Mouse (Mus musculus) layer of hippocampus, adult 11-12 months (tissue): ENCODE data around the gene Ifit3.
"Not testable (repeated sequence)": the region's sequence is repeated elsewhere in the genome, so short reads cannot be mapped to it uniquely, and the experiment has no call there.

Source experiments
- DNase-seq: peaks from one replicate; pipeline ENCODE4 v3.0.0; 2022; ENCODE audit warnings: low spot score

Gene Ifit3

DNA sequence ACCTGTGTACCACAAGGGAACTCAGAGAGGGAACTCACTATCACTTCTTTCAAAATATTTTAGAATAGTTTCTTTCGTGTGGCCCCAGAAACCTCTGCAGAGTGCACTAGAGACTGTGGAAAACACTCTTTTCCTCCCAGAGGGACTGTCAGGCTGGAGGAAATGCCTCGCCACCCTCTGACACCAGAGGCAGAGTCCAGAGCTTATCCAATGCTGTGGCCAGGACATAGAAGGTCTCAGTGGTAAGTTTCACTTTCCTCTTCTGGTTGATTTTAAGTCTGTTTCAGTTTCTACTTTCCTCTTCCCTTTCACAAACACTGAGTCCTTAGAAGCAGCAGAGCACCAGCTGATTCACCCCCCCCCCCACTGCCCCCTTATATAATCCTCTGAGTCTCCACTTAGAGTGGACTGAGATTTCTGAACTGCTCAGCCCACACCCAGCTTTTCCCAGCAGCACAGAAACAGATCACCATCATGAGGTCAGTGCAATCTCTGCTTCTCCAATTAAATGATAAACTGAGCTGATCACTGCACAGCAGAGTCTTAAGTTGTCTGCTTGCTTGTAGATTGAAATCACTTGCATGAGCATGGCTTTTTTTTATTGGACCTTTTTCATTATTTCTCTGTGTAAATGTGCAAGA, at the start of gene Ifit3:
Gene Ifit3 (plus strand): TSS at position 406 of the 641 bp plus-strand sequence.
- not testable (repeated sequence) for DNase-seq

DNA sequence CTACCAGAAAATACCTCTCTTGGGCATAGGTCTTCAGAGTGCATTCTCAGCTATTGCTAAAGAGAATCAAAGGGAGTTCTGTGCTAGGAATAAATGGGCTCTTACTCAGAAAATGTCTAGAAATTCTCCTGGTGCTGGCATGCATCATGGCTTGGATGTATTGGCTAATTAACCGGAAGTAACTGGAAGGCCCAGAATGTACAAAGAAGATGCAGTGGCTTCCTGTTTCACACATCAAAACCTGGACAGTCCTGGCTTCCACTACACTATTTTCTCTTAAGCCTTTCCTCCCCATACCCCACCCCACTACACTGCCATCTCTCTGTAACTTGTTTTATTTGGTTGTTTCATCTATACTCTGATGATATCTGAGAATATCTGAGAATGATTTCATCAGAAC, 43.9 kb upstream of the Ifit3 start:
- DNase-seq: no peak

DNA sequence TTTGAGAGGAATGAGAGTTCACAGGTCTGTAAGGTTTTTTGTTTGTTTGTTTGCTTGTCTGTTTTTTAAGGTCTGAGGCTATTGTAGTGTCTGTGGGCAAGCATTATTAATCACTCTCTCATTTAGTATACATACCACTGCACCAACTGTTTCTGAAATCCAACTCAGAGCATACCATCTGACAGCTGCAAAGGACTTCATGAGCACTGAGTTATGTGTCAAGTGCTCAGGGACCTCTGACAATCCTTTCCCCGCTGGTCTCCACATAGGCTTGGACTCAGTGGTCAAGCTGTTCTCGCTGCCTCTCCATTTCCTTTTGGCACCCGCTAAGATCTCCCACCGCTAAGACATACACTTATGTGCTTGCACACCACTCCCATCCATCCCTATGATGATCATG, 37.1 kb upstream of the Ifit3 start:
- DNase-seq: no peak

DNA sequence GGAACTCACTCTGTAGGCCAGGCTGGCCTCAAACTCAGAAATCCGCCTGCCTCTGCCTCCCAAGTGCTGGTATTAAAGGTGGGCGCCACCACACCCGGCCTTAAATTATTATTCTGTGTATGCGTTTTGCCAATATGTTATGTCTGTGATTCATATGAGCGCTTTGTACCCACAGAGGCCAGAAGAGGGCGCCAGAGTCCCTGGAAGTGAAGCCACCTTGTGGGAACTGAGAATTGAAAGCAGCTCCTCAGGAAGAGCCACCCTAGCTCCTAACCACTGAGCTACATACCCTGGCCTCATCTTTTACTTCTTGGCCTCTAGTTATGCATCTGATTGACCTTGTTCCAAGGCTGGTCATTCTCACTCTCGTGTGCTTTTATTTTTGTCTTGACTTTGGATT, 35.4 kb upstream of the Ifit3 start:
- peak; percentile 84 for DNase-seq

DNA sequence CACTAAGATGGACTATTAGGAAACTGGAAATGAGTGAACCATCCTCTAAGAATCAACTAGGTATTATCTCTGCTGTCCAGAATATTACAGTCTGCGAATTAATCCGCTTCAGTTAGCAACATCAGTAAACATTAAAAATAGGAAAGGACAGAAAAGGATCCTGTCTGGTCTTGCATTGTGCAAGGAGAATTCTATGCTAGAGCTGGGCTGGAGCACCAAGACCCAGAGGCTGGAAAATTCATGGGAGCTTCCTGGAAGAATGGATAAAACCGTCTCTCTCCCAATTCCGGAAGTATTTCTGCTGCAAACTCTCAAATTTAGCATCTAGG, 33.2 kb upstream of the Ifit3 start:
- DNase-seq: no peak

DNA sequence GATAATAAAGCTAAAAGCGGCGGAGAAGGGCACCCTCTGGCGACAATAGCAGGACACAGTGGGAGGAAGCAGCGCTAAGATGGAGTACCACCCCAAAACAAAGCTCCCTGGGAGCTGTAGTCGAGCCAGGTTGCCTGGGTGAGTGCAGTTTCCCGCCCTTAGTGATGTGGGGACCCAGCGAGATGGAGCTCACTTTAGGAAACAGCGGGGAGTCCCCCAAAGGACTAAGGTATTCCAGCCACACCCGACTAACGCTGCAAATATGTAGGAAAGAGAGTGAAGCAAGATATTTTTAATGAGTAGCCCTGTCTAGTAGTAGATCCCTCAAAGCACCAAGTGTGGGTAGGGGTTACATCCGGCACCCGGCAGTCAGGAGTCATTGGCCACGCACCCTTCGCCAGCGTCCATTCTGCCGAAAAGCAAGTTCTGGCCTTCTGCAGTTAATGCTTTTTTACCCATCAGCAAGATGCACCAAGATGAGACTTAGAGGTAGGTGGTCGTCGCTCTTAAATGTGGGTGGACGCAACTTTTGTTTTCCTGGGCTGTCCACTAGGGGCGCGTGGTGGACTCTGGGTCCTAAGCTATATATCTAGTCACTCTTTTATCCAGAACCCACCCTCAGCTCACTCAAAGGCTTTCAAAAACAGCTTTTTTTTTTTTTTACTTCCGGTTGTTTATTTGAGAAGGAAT, 32.7 kb upstream of the Ifit3 start, which contains the start of gene Ifit2:
Gene Ifit2 (plus strand): TSS at position 161 of the 690 bp plus-strand sequence.
- peak; percentile 78 for DNase-seq

DNA sequence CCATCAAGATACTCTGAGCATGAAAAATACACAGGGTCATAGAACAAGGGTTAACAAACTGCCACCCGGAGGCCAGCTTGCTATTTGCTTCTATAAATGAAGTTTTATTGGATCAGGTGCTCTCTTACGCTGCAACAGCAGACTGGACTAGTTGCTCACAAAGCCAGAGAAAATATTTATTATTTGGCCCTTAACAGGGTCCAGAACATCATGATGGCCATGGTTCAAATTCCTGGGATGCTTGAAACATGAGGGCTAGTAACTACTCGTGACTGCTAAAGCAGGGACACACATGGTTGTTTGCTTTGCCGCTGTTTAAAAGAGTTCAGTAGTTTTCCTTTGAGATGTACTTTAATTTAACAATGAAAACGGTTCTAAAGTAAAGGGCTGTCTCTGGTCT, 31.4 kb upstream of the Ifit3 start:
- DNase-seq: no peak

DNA sequence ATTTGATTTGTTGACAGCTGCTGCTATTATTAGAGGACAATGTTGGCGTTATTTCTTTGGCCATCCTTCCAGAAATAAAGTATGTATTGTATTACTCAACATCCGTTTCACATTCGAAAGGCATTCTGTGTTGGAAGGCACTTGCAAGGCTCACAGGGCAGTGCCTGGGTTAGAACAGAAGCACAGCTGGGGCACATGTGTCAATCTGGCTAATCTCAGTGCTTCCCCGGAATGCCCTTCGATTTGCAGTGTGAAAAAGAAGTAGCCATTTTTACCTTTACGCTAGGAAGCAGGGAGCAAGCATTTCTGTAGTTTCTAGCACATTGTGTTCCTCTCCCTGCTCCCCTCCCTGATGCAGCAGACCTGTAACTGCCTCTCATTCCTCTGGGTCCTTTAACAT, 30.3 kb upstream of the Ifit3 start:
- DNase-seq: no peak

DNA sequence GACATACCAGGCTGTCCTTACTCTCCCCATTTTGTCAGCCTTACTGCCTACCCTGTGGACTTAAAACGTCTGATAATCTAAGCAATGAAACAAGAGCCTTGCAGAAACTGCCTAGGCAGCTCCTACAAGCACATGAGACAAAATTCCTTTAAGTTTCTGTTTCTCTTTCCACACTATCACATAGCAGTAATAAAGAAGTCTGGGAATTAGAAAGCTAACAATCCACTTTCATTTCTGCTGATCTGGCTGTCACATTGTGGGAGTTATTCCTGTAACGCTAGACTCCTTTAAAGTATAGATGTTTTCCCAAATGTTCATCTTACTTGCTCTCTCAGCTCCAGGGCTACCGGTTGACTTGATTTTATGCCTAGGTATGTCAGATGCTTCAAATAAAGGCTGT, 29.8 kb upstream of the Ifit3 start:
- DNase-seq: no peak

DNA sequence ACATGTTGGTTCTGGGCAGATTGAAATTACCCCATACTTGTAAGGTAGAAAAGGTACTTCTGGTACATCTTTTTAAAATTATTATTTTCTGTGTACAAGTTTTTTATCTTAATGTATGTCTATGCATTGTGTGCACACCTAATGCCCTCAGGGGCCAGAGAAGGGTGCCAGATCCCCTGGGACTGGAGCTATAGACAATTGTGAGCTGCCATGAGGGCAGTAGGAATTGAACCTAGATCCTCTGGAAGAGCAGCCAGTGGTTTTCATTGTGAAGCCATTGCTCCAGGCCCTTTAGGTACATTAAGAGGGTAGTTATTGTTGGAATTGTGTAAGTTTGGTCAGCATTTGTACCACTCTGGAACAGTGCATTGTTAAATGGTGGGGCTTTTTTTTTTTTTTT, 29.3 kb upstream of the Ifit3 start:
- no peak for DNase-seq

DNA sequence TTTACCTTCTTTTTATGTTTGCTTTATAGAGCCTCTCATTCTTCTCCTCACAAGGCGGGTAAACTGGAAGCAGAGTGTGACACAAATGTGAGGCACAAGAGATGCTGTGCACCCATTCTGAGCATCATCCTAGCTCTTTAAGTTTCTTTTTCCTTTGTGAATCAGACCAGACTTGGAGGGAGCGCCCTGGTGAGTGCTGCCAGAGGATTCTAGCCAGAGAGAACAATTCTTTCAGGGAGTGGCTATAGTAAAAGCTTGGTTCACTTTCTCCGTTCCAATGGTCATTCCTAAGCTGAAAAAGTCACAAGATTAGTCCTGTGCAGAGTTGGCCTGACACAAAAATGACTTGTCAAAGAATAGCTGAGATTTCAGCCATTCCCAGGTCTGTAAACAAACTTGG, 26.7 kb upstream of the Ifit3 start:
- DNase-seq: no peak

DNA sequence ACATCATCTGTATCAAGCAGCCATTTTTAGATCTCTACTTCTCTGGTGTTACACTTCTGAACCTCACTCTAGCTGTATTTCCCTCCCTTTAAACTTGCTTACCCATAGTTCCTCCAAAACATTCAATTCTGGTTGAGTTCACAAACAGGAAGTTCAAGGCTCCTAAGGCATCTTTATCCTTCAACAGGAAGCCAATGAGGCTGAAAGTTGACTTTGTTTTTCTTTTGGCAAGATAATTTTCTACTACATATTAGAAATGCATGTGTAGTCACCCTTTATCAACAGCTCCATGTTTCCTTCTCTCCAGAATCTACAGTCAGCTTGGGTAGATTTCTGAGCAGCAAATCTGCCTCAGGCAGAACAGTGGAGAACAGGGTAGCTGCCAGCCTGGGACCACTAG, 20.8 kb upstream of the Ifit3 start:
- no peak for DNase-seq

DNA sequence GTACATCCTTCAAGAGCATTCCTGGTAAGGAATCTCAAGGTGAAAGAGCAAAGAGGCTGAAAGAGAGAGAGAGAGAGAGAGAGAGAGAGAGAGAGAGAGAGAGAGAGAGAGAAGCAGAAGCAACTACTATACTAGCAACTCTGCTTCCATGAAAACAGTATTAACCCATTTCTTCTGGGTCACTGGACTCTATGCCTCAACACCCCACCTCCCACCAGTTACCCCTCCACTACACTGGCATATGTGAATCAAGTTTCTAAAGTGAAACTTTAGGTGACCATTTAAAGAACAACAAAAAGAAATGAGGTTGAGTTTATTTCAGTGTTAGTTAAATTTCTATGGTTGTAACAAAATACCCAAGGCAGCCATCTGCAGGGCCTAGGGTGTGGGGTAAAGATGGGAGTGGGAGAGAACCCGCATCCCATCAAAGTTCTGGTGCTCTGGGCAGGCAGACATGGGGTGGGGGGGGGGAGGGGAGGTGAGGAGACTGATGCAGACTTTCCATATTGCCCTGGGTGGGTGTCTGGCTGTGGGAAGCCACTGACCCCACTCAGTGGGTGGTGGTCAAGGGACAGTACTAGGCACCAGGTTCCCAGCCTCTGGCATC, 17.1 kb upstream of the Ifit3 start:
- DNase-seq: no peak

DNA sequence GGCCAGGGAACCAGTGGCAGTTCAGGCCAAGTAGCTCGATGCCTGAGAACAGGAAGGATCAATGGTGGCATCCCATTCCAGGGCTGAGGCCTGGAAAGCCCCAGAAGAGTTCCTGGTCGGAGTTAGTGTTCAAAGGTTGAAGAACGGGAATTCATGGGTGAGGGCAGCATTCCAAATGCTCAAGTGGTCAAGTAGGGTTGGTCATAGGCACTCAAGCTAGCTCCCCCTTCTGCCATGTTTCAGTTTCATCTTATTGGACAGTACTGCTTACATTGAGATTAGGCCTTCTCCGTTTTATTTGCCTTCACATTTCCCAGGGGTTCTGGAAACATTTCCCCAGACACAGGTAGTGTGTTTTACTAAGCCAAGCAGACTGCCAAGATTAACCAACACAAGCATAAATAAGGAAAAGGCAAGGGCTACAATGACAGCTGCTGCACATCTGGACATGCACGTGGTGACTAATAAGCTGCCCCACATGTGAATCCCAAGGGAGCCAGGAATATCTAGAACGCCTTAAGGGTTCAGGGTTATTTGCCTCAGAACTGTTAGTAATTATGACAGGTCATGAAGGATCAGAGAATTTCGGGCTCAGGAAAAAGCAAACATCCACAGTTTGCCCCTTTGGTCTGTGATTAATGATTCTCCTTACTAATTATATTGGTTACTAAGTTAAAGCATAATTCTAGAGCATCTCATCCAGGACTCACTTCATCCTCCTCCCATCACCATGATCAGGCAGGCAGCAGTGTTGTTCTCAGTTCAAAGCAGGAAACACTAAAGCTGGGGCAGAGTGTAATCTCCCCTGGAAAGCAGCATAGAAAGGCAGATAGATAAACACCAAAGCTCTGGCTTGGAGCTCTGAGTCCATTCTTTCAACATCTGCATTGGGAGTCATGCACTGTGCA, 14.1 kb upstream of the Ifit3 start:
- DNase-seq: no peak

DNA sequence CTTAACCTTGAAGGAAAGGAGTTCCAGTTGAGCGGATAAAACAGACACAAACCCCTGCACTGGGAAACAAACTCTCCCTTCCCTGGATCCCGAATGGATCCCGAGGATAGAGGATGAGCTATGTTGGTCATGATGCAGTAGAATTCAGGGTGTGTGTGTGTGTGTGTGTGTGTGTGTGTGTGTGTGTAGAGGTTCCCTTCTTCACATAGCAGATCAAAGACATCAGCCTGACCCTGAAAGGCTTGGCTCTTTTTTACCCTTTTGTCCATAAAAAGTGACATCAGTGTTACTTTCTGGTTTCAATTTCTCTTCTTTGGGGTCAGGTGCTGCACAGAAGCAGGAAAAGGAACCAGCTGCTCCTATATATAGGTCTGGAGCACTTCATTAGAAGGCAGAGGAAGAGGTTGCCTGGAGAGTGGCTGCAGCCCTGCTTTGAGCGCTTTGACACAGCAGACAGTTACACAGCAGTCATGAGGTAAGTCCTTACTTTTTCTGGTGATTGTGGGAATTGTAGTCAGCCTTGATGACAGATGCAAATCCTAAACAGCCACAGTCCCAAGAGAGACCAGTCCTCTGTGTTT, 13.3 kb upstream of the Ifit3 start:
- DNase-seq: peak; percentile 31

DNA sequence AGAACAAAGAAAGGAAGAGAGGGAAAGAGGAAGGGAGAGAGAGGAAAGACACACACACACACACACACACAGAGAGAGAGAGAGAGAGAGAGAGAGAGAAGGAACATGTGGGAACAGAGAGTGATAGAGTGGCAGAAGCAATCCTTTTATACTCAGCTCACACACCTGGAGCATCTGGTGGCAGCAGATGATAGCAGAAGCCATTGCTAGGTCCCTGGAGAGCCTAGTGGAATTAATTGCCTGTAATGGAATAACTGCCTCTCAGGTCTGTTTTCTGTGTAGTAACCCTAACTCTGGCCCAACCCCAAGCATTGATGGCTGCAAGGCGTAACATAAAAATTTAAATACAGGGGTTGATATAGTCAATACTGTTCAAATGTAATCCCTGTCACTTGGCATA, 12.3 kb upstream of the Ifit3 start:
- DNase-seq: no peak

DNA sequence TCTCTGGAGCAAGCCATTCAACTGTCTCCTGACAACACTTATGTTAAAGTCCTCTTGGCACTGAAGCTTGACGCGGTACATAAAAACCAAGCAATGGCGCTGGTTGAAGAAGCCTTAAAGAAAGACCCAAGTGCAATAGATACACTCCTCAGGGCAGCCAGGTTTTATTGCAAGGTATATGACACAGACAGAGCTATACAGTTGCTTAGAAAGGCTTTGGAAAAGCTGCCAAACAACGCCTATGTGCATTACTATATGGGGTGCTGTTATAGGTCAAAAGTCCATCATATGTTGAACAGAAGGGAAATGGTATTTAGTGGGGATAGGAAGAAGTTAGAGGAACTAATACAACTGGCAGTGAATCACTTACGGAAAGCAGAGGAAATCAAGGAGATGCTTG, 9.7 kb upstream of the Ifit3 start:
- DNase-seq: no peak

DNA sequence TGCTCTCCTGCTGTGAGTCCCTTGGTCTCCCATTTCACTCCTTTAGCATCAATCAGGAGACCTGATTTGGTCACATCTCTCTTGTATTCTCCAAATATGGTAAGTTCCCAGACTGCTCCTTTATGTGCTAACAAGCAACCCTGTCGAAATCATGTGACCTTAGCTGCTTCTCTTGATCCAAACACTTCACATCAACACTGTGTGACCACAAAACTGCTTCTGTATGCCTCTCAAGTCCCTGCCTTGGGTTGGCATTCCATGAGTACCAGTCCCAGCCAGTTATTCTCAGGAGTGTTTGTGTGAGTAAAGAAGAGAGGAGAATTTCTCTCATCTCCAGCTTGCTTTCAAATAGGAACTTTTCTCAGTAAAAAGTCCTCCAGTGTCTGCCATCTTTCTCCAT, 6.2 kb upstream of the Ifit3 start:
- DNase-seq: no peak

DNA sequence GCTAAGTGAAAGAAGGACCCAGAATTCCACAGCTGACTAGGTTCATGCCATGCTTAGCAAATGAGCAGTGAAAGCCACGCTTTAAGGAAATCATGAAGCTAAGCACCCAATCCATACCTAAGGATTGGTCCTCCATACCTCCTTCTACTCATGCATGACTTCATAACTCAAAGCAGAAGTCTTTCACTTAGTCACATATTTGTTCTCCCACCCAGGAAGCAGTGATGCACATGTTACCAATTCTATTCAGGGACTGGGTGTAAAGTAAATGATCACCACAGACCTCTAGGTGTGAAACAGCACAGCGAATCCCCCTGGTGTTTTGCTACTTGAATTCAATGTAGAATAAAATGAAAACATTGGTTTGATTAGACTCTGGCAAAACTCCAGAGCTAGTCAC, 635 bp upstream of the Ifit3 start:
- DNase-seq: not testable (repeated sequence)

DNA sequence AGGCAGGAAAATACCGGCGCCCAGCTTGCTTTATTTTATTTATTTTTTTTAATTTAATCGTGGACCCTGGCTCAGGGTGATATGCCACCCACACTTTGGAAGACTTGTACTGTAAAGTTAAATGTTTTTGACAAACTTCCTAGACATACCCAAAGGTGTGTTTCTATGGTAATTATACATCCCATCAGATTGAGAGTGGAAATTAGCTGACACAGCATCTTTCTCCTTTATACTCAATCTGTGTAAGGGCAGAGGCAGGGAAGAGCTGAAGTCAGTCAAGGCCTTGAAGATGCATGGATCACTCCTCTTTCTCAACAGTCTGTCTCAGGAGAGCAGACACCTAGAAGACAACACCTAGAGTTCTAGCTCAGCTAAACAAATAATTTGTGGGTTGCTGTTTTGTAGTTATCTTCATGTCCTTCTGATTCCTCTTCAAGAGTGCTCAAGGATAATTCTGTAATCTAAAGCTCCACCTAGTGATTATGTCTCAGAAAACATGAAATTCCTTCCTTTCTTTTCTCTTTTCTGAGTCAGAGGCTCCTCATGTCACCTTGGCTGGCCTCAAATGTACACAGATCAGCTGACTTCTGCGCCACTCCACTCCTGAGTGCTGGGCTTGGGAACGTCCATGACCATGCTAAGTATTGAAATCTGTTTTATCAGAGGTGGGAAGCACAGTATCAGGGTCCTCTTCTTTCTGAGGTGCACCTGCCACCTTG, 2.6 kb downstream of the Ifit3 start:
- not testable (repeated sequence) for DNase-seq

DNA sequence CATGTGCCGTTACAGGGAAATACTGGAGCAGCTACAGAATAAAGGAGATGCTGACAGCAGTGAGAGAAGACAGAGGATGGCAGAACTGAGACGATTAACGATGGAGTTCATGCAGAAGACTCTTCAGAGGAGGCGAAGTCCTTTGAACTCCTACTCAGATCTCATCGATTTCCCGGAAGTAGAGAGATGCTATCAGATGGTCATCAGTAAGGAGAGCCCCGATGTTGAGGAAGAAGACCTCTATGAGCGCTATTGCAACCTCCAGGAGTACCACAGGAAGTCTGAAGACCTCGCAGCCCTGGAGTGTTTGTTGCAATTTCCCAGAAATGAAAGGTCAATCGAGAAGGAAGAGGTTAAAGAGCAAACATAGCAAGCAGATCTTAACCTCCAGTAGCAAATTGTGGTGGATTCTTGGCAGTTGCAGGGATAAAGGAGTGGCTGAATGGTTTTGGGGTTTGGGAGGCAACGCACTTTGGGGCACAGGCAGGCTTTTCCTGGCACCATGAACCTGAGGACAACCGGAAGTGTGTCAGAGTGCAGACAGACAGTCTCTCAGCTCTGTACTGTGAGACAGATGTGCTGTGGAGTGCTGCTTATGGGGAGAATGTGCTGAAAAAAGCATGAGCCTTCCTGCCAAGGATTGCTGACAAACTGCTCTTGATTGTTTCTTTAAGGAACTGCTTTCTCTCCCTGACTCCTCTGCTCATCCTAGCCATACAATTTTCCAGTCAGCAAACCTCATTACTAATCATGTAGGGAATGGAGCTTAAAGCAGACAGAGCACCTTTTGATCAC, 4.8 kb downstream of the Ifit3 start:
- DNase-seq: not testable (repeated sequence)
